Mouse (Mus musculus): Measurements from ENCODE around the gene AI464131. TPM values are rescaled to one million over a fixed set of nuclear protein-coding genes. Genes with fewer than 3 reads are reported as not detected.
"Not testable (repeated sequence)": the region's sequence is repeated elsewhere in the genome, so short reads cannot be mapped to it uniquely, and the experiment has no call there.

AI464131 gene
- polyA plus RNA-seq, 1 experiment from 2014 or later = 10.3 TPM

DNA sequence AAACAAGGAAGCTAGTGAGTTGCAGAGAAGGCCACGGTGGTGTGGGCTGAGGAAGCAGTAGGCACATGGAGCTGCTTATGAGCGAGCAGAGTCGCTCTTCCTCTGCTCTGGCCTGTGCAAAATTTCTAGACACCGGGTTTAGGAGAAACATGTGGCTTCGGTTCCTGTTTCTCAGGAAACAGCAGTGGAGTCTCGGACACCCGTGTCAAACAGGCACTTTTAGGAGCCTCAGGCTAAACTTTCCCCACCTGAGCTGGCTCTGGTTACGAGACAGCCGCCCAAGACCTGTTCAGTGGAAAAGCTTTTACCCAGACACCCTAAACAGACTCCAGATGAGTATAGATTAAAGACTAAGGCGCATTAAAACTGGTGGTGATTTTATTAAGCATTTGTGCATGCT is 33.7 kb downstream of the AI464131 start:
- Histone ChIP-seq H3K27ac (no peak overlapping the region), H3K36me3 (replicated peaks; ENCODE audit: control insufficient read depth, insufficient read depth) (no peaks in the 10 kb centered on the region), H3K4me1 (replicated peaks; ENCODE audit: control insufficient read depth, insufficient read depth, low read length) (no peaks in the 10 kb centered on the region), H3K4me3 (replicated peaks; ENCODE audit: low read length) (no peak overlapping the region), H3K9me3 (ENCODE audit: control insufficient read depth, low read length) (no peaks in the 10 kb centered on the region), H3K9ac (no peak overlapping the region), H3K4me2 (replicated peaks) (no peak overlapping the region), H3K27me3 (ENCODE audit: control insufficient read depth, insufficient read depth, low read length) (no peaks in the 10 kb centered on the region)
- 77% methylated on average over 10 of the region's 10 CpGs for WGBS
- ATAC-seq (ENCODE audit: low FRiP score) = no peak
- DNase-seq (ENCODE audit: low spot score) = no peak

DNA sequence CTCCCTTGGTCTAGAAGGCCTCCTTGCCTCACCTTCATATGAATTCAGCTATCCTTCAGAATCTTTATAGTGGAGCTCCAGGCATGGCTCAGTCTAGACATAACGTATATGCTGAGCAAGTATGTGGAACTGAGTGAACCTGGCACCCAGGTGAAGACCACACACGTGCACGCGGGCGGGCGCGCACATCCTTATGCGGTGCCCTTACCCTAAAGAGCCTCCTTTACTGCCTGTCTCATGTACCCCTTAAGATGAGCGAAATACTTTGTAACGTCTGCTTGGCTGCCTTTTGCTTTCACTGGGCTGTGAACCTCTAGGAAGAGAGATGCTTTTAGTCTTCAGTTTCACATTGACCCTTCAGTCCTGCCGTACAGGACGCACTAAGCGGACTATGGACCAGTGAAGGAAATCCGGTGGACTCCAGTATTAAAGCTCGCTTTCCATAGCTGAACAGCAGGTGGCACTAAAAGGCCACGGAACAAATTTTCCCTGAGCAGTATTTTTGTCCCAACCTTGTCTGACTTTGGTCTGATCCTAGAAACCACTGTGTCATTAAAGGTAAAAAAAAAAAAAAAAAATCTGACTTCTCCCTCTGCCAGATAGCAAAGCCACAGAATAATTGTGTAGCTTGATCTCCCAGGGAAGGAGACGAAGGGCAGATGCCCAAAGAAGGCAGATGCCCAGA is 34.3 kb downstream of the AI464131 start:
- DNase-seq (ENCODE audit: low spot score) (peak; percentile 86), ATAC-seq (ENCODE audit: low FRiP score) (no peak)
- 58% methylated on average over 17 of the region's 17 CpGs for WGBS
- H3K4me2 ChIP-seq (replicated peaks) = no peak overlapping the region
- no peaks in the 10 kb centered on the region for H3K27me3 ChIP-seq (ENCODE audit: control insufficient read depth, insufficient read depth, low read length)
- no peaks in the 10 kb centered on the region for H3K9me3 ChIP-seq (ENCODE audit: control insufficient read depth, low read length)
- peaks cover 5% of the 10 kb centered on the region for H3K4me1 ChIP-seq (replicated peaks; ENCODE audit: control insufficient read depth, insufficient read depth, low read length)
- no peak overlapping the region for H3K4me3 ChIP-seq (replicated peaks; ENCODE audit: low read length)
- no peak overlapping the region for H3K9ac ChIP-seq
- no peak overlapping the region for H3K27ac ChIP-seq
- no peaks in the 10 kb centered on the region for H3K36me3 ChIP-seq (replicated peaks; ENCODE audit: control insufficient read depth, insufficient read depth)

DNA sequence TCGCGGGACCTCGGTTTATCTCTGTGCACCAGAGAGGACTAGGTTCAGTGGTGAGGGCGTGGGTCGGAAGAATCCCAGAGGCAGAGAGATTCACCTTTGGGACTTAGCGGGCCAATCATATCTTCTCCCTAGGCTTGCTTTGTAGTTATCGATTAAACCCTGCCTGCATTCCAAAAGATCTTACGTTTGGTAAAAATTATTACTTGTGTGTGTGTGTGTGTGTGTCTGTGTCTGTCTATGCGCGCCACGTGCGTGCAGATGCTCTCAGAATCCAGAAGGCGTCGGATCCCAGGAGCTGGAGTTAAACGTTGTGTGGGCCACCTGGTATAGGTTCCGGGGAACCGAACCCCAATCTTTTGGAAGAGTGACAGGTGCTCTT is 37.6 kb downstream of the AI464131 start:
- peak; percentile 51 for DNase-seq (ENCODE audit: low spot score)
- 5% methylated on average over 17 of the region's 17 CpGs for WGBS

DNA sequence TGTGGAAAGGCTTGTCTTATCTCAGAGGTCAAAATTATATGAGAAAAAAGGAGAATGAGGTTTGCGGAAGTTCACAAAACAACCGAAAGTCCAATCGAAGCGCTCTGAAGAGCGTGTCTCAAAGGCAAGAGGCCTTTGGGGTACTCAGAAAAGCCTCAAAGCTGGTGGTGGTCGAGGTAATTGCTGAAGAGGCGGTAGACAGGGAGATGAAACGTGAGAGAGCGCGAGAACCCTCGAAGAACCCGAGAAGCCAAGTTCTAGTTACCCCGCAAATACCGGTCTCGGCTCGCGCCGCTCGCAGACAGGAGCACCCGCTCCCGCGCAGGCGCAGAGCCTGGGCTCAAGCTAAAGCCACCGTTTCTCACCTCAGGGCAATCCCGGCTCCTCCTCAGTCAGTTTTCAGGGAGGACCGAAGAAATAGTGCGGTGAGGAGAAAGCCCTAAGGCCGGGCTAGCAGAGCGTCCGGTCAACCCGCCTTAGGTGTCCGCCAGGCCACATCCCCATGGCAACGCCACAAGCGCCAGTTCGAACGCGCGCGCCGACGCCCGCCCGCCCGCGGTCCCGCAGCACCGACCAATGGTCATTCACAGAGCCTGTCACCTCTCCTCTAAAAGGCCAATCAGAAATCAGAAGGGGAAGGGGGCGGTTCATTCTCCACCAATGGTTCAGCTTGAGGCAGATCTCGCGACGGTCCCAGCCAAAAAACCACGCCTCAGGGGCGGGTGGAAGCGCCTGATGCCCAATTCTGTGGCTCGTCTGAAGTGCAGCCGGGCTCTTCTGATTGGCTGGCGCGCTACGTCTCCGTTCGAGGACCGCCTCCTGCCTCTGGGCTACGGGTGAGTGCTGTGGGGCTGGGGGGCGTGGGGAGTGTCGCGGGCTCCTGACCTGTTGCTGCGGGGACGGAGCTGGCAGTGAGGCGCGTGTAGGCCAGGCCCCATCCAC is 38.3 kb downstream of the AI464131 start, which contains the start of the genes Kif24 and Nudt2:
Kif24 (minus strand) TSS at position 543 of the 942 bp plus-strand sequence.
Nudt2 (plus strand) TSS at position 807 of the 942 bp plus-strand sequence.
- Histone ChIP-seq H3K4me3 (replicated peaks; ENCODE audit: low read length) (peak within 1 kb of the TSS; percentile 67), H3K27ac (peak within 1 kb of the TSS; percentile 44), H3K9me3 (ENCODE audit: control insufficient read depth, low read length) (no peaks in the 10 kb centered on the region), H3K36me3 (replicated peaks; ENCODE audit: control insufficient read depth, insufficient read depth) (no peaks in the 10 kb centered on the region), H3K9ac (peak within 1 kb of the TSS; percentile 74), H3K4me1 (replicated peaks; ENCODE audit: control insufficient read depth, insufficient read depth, low read length) (peaks cover 5% of the 10 kb centered on the region), H3K4me2 (replicated peaks) (peak within 1 kb of the TSS; percentile 53), H3K27me3 (ENCODE audit: control insufficient read depth, insufficient read depth, low read length) (no peaks in the 10 kb centered on the region)
- ATAC-seq (ENCODE audit: low FRiP score) (peak; percentile 98), DNase-seq (ENCODE audit: low spot score) (peak; percentile 99)
- under 1% methylated on average over 70 of the region's 70 CpGs for WGBS

More for the DNA sequence above, 37.6 kb downstream of the AI464131 start:
- H3K36me3 ChIP-seq (replicated peaks; ENCODE audit: control insufficient read depth, insufficient read depth) = no peaks in the 10 kb centered on the region
- peaks cover 5% of the 10 kb centered on the region for H3K4me1 ChIP-seq (replicated peaks; ENCODE audit: control insufficient read depth, insufficient read depth, low read length)
- ATAC-seq (ENCODE audit: low FRiP score) = no peak; the same call in 1 of the 2 replicates
- H3K4me2 ChIP-seq (replicated peaks) = peak overlapping the region; percentile 52
- H3K27me3 ChIP-seq (ENCODE audit: control insufficient read depth, insufficient read depth, low read length) = no peaks in the 10 kb centered on the region
- peak overlapping the region; percentile 67 for H3K4me3 ChIP-seq (replicated peaks; ENCODE audit: low read length)
- no peaks in the 10 kb centered on the region for H3K9me3 ChIP-seq (ENCODE audit: control insufficient read depth, low read length)
- H3K9ac ChIP-seq = peak overlapping the region; percentile 74
- peak overlapping the region; percentile 44; the same call in 1 of the 2 replicates for H3K27ac ChIP-seq

DNA sequence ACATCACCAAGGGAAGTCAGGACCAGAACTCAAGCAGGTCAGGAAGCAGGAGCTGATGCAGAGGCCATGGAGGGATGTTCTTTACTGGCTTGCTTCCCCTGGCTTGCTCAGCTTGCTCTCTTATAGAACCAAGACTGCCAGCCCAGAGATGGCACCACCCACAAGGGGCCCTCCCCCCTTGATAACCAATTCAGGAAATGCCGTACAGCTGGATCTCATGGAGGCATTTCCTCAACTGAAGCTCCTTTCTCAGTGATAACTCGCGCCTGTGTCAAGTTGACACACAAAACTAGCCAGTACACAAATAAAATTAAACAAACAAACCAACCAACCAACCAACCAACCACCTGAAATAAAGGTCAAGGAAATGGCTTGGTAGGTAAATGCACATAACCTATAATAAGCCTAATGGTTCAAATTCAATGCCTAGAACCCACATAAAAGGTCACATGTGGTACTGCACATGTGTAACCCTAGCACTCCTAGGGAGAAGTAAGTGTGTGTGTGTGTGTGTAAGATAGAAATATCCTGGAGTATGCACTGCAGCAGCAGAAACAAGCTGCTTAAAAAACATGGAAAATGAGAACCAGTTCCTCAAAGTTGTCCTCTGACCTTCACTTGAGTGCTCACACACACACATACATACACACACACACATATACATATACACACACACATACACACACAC is 39.7 kb downstream of the AI464131 start:
- 90% methylated on average over 3 of the region's 3 CpGs for WGBS
- not testable (repeated sequence) for DNase-seq (ENCODE audit: low spot score); H3K9ac ChIP-seq; H3K27ac ChIP-seq; H3K27me3 ChIP-seq (ENCODE audit: control insufficient read depth, insufficient read depth, low read length); H3K9me3 ChIP-seq (ENCODE audit: control insufficient read depth, low read length); ATAC-seq (ENCODE audit: low FRiP score); H3K36me3 ChIP-seq (replicated peaks; ENCODE audit: control insufficient read depth, insufficient read depth); H3K4me3 ChIP-seq (replicated peaks; ENCODE audit: low read length); H3K4me1 ChIP-seq (replicated peaks; ENCODE audit: control insufficient read depth, insufficient read depth, low read length)
- peak overlapping the region; percentile 53 for H3K4me2 ChIP-seq (replicated peaks)

DNA sequence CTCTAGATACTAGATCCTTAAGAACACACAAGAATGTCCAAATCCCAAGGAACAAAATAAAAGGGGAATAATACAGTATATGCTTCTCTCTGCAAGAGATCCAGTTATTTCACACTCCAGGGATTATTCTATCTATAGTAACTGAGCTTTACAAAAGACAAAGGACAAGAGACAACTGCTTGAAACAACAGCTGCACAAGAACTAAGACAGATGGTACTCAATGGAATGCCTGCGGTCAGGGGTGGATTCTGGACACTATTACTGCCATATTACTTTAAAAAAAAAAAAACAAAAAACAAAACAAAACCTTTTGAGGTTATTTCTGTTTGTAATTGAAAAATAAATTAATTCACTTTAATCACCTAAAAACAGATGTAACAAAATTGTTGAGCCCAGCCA is 42.2 kb downstream of the AI464131 start:
- H3K27ac ChIP-seq = no peak overlapping the region
- 95% methylated on average over 1 of the region's 1 CpGs for WGBS
- ATAC-seq (ENCODE audit: low FRiP score) = no peak

DNA sequence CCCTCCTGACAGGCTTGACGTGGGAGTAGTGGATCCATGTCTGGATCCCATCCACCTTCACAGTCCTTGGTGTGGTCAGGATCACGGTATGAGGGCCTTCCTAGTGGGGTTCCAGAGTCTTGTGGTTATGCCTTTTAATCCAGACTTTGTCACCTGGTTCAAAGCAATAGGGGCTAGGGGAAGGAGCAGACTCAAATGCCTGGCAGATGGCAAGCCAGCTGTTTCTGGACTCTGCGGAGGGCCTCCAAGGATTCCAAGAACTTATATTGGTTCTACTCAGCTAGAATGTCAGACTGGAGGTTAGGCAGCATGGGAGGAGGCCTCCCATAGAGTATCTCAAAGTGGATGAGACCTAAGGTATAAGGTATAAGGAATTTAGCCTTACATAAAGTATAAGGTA is 55.3 kb downstream of the AI464131 start:
- no peaks in the 10 kb centered on the region for H3K9me3 ChIP-seq (ENCODE audit: control insufficient read depth, low read length)
- H3K4me1 ChIP-seq (replicated peaks; ENCODE audit: control insufficient read depth, insufficient read depth, low read length) = no peaks in the 10 kb centered on the region
- no peak overlapping the region for H3K4me2 ChIP-seq (replicated peaks)
- no peak overlapping the region for H3K27ac ChIP-seq
- H3K36me3 ChIP-seq (replicated peaks; ENCODE audit: control insufficient read depth, insufficient read depth) = no peaks in the 10 kb centered on the region
- H3K4me3 ChIP-seq (replicated peaks; ENCODE audit: low read length) = no peak overlapping the region
- WGBS = 96% methylated on average over 3 of the region's 3 CpGs
- no peak overlapping the region for H3K9ac ChIP-seq
- ATAC-seq (ENCODE audit: low FRiP score) (no peak), DNase-seq (ENCODE audit: low spot score) (no peak)
- H3K27me3 ChIP-seq (ENCODE audit: control insufficient read depth, insufficient read depth, low read length) = no peaks in the 10 kb centered on the region

More for the DNA sequence above, 42.2 kb downstream of the AI464131 start:
- no peaks in the 10 kb centered on the region for H3K27me3 ChIP-seq (ENCODE audit: control insufficient read depth, insufficient read depth, low read length)
- H3K4me3 ChIP-seq (replicated peaks; ENCODE audit: low read length) = no peak overlapping the region
- H3K4me1 ChIP-seq (replicated peaks; ENCODE audit: control insufficient read depth, insufficient read depth, low read length) = peaks cover 5% of the 10 kb centered on the region
- no peaks in the 10 kb centered on the region for H3K36me3 ChIP-seq (replicated peaks; ENCODE audit: control insufficient read depth, insufficient read depth)
- no peak for DNase-seq (ENCODE audit: low spot score)
- H3K9ac ChIP-seq = no peak overlapping the region
- H3K4me2 ChIP-seq (replicated peaks) = no peak overlapping the region
- no peaks in the 10 kb centered on the region for H3K9me3 ChIP-seq (ENCODE audit: control insufficient read depth, low read length)

Data from hindbrain, embryonic 14.5 days (tissue).